Mouse (Mus musculus): ENCODE measurements at regions not wholly inside any gene's neighbourhood (a gene's known extent, or its start where the extent isn't known, plus 50 kb on each side); places are given as distances from the start of the nearest gene placed in this dataset.

- DNase-seq, result peak; percentile 1 to 3
These were observed 130.6 kb upstream of the Mid1 start for GRCm38 (mm10) chrX:169554359-169554758.

- DNase-seq, result no peak
These were observed 132.1 kb upstream of the Mid1 start for GRCm38 (mm10) chrX:169552851-169553250.

GRCm38 (mm10) chrX:169544037-169544436 is 141.0 kb upstream of the Mid1 start:
- DNase-seq, result no peak

DNA sequence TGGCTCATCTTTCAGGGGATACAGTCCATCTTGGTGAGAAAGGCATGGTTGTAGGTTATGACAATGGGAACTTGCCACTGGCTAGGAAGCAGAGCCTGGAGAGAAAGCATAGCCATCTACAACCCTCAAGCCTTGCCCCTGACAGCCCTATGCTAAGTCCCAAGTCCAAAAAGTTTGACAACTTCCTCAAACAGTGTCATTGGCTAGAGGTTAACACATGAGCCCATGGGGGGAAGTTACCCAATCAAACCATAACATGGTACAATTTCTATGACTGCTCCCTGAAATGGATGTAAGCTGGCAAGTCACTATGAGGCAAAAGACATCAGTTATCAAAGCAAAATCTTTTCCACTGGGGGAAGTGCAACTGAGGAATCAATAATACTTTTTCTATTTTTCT is 176.8 kb upstream of the Mid1 start:
- DNase-seq, result no peak

GRCm38 (mm10) chrX:169493577-169493976 is 173.4 kb upstream of the Hccs start:
- no peak for DNase-seq

DNA sequence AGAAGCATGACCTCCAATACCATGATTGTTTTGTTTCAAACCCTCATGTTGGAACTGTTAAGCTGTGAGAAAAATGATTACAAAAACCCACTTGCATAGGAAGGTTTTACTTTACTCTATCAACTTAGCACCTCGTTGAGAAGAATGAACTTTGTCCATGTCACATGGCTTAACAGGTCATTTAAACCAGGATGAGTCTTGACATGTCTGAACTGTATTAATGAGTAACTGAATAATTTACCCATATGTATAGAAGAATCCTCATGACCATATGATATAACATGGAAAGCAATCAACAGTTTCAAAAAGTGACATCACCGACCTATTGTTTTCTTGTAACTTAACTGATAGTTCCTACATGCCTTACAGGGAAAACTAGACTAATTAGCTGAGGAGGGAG is 153.3 kb upstream of the Hccs start:
- no peak for DNase-seq

DNA sequence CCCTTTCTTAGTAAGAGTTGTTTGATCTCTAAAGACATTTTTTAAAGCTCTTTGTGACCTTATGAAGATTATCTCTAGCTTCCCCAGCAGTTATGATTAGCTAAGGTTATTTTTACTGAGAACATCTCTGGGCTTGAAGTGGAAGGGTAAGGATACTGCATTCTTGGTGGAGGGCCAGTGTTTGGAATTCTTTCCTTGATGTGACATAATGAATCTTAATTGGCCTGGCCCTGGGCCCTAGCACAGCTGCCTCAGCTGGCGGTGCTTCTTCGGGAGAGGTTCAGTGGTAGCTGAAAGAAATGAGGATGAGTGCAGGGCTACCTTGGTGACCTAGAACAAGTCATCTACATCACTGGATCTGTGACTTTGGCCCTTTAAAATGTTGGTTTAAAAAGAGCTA is 150.5 kb upstream of the Hccs start:
- peak; percentile 2 to 3 for DNase-seq

- DNase-seq, result no peak
These were observed 130.0 kb upstream of the Hccs start for GRCm38 (mm10) chrX:169450159-169450558.

DNA sequence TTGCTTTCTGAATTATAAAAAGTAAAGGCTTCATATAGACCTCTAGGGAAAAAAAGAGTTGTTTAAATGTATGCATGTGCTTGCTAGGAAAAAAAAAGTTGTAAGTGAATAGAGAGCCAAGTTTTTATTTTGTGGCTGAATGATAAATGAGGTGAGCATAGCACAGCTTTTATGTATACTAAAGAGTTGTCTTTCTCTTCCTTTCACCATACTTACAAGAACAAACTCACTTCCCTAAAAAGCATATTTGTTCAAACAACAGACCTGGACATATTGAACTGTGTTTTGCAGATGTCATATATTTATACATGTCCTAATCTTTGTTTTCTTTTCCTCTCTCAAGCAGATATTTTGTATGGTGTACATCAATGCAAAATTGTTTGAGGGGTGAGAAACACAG is 119.4 kb upstream of the Hccs start:
- no peak for DNase-seq

- DNase-seq, result peak; percentile 13 to 21
These were observed 118.5 kb upstream of the Hccs start for GRCm38 (mm10) chrX:169438626-169439025.

DNA sequence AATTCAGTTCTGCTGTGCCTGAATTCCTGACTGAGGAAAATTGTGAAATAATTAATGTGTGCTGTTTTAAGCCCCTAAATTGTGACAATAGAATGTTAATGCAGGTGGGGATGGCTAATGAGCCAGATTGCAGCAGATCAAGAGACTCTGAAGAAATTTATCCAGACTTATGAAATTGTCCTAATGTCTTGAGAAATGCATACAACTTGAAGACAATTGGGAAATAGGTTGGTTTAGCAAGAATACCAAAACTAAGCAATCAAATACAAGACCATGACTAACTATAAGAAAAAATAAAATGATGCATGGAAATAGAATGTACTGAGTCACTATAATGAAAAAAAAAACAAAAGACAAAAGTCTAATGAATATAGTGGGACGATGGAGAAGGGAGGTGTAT is 113.7 kb upstream of the Hccs start:
- no peak for DNase-seq

DNA sequence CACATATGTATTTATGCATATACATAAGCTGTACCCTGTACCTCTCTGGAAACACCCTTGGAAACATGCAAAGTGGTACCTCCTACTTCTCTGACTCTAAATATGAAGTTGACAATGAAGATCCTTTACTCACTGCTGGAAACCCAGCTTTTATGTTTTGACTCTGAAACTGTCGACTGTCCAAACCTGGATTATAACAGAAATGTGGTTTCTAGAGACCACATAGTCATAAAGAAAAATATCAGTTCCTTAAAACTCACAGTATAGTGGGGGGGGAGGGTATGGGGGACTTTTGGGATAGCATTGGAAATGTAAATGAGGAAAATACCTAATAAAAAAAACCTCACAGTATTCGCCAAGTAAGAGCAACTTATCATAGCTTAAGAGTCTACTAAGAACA is 76.7 kb upstream of the Hccs start:
- no peak for DNase-seq

DNA sequence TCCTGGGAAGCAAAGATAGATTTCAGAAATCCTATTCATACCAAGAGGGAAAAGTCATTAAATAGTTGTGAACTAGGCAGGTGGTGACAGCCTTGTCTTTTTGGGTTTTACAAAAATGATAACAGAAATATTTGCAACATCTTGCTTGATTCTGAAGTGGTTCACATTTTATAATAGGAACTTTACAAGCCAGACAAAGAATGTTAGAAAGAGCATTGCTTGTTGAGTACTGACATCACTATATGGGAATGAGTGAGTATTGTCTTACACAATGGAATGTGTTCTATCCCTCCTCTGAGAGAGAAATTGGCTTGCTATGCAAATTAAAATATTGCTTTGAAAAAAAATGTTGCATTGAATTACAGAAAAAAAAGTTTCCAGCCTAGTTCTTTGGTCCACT is 66.5 kb upstream of the Hccs start:
- no peak for DNase-seq

Data from kidney, postnatal 4 days (tissue).